Mouse (Mus musculus) layer of hippocampus, adult 6 months (tissue): ENCODE data around the gene Pa2g4. TPM values are rescaled to one million over a fixed set of nuclear protein-coding genes. Genes with fewer than 3 reads are reported as not detected.

ENCODE experiments used
- long read RNA-seq, 2 experiments: library from polyadenylated mRNA; unstranded; transcript quantifications; one replicate each; pipeline ENCODE4 v2.0.0; 2019 to 2020
- microRNA-seq: library from miRNA; unstranded; fragments of <30 nt; microRNA quantifications from one replicate; pipeline ENCODE4 v1.2.0, GENCODE M21; 2020
- polyA plus RNA-seq: library from polyadenylated mRNA; unstranded; fragments of <200 nt; fragmentation: Nextera tagmentation; gene quantifications from 2 replicates; pipeline ENCODE4 v1.2.3, GENCODE M21; 2021

The Pa2g4 gene
- 50.7 TPM in 2 replicates for polyA plus RNA-seq
- long read RNA-seq, experiment 1, transcript Pa2g4-201 (12 exons, 2,432 nt), result major isoform, 28 of 128 reads
- long read RNA-seq, experiment 1, partial matches to known transcripts, result 94 of 128 reads
- long read RNA-seq, experiment 1, other reads (novel, unspliced or antisense), result 4 of 128 reads
- long read RNA-seq, experiment 2, transcript Pa2g4-201 (12 exons, 2,432 nt), result major isoform, 244 of 299 reads
- long read RNA-seq, experiment 2, partial matches to known transcripts, result 44 of 299 reads
- long read RNA-seq, experiment 2, other reads (novel, unspliced or antisense), result 11 of 299 reads

DNA sequence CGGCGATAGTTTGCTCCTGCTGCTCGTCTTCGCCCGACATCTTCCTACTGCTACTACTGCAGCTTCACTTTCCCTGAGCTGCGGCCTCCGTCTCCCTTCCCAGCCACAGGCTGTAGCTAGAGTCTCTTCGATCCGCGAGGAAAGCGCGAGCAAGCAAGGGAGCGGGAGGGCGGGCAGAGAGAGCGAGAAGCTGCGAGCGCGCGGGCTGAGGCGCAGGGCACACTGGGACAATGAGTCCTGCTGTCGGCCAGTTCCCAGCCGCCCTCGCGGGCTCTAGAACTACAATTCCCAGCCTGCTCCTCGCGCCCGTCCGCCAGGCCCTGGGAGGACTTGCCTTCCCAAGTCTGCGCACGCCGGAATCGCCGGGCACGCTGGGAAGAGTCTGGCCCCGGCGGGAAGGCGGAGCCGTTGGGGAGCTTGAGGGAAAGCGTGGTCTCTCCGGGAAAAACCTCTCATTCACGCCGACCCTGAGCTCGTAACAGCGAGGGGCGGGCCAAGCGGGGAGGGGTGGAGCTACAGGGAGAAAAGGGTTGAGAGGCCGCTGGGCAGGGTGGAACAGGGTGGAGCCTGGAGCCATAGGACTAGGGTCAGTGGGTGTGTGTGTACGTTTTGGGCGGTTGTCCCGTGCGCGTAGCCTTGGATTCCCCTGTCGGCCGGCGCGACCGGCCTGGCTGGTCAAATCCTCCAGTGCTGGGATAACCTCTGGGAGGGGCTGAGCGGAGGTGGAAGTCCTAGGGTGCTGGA lies at the start of gene Pa2g4:
Pa2g4 (minus strand) TSS at position 200 of the 744 bp plus-strand sequence.

DNA sequence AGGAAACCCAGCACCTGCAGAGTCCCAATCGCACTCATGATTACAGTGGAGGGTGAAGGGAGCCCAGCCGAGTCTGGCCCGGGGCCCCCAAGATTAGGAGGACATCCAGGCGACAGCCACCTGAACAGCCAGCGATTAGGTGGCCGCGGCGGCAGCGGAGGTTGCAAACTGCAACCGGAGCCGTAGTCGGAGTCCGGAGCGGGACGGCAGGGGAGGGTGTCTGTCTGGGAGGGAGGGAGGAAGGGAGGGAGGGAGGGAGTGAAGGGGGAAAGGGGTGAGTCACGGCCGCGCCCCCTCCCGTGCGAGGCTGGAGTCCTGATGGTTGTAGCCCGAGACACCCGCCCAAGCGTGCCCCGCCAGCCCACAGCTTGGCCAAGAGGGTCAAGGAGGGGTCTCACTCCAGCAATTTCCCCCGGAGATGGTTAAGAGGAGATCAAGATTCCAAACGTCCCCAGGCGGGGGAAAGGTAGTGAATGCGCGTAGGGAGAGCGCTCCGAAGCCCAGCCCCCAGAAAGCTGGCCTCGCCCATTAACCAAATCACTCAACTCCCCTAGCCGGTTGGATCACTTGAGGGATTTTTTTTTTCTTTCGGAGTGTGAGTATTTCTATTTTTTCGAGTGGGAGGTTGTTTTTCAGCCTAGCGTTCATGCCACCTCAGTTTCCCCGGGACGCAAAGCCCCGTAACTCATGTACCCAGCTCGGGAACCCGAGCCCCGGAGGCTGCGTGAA lies 23.8 kb upstream of the Pa2g4 start, which contains the start of gene Erbb3:
Erbb3 (minus strand) TSS at position 189 of the 729 bp plus-strand sequence.

DNA sequence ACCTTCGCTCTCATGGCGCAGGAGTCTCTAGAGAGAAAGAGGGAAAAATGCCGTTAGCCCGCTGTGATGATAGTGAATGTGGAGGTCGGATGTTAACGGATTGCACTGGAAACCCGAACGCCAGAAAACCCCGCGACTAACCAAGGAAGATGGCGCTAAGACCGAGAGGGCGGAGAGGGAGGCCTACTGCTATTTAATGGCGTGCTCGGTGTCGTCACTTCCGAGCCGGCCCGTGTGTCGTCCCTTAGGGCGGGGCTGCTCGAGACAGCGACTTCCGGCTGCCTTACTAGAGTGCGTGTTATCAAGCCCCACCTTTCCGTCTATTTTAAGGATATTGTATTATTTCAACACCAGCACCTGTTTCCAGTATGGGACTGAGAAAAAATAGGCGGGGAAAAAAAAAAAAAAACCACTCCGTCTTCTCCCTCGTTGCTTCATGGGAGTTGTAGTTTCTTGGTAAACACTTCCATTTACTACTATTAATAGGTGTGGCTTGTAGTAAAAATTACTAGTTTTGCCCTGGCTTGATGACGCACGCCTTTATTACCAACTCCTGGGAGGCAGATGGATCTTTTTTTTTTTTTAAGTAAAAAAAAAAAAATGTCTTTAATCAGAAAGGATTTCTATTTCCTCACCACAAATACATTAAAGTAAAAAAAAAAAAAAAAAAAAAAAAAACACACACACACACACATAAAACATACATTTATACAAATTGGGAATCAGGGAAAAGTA lies 16.7 kb downstream of the Pa2g4 start, which contains the start of gene Rpl41:
Rpl41 (minus strand) TSS at position 359 of the 735 bp plus-strand sequence.

DNA sequence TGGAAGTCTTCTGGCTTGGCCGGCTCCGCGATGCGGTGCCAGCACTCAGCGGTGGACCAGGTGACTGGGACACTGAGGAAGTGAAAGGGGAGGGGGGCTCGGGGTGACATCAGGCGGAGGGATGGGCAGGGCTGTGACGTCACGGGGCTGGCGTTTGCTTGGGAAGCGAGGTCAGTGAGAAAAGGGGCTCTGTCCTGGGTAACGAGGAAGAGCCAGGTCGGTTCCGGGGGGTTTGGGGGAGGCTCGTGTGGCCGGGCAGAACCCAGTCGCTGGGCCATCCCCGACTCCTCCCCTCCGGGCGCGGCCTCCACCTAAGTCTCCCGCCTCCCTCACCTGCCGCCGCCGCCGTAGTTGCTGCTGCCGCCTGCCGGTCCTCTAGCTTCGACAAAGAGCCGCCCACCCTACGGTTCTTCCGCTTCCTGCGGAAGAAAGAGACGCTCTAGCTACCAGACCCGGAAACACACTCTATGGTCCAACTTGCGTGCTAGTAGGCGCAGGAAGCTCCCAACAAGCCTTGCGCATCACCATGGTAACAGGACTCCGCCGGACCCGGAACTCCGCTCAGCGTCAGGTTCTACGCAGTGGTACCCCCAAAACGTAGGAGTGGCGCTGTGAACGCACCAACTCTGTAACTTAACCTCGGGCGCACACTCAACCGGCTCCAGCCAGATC lies 18.3 kb downstream of the Pa2g4 start, which contains the start of gene Zc3h10:
Zc3h10 (minus strand) TSS at position 414 of the 672 bp plus-strand sequence.

DNA sequence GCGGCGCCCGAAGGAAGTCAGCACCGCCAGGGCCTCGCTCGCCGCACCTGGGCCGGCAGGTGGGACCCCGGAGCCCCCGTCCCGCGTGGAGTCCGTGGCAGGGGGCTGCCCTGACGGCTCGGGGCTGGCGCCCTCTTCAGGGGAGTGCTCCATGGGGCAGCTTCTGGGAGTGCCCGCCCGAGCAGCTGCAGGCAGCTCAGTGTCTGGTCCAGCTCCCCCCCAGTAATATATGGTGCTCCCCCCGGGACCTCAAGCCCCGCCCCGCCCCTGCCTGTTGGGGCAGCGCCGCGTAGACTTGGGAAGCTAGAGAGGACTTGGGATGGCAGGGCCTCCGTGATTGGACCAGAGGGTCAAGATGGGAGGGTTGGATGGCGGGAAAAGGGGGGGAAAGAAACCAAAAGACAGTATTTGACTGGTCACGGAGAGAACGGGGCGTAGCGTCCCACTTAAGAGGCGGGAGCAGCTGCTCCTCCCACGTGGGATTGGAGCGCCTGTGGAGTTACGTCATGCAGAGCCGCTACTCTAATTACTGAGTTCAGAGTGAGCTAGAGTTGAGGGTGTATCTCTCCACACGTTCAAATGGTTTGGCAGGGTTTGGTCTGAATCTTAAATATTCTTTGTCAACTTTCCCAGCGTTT lies 40.0 kb downstream of the Pa2g4 start, which contains the start of gene Esyt1:
Esyt1 (minus strand) TSS at position 201 of the 638 bp plus-strand sequence.

Small RNAs within 50 kb of the gene (microRNA-seq; reads per million reads assigned to microRNA genes)
- not detected for gene Gm47275
- gene Mir6916, result 0.64 reads per million
- not detected for gene Mir6917

Other genes with a start within 250 kb of the Pa2g4 start
- 155 and 167 TPM in 2 replicates for gene Cnpy2, start 243.5 kb downstream of the Pa2g4 start, polyA plus RNA-seq
- 210 and 229 TPM in 2 replicates for gene Cs, start 228.3 kb downstream of the Pa2g4 start, polyA plus RNA-seq
- gene Coq10a, start 197.0 kb downstream of the Pa2g4 start, polyA plus RNA-seq, result 16.1 and 16.7 TPM in 2 replicates
- gene Ankrd52, start 188.9 kb downstream of the Pa2g4 start, polyA plus RNA-seq, result 8.8 and 12.6 TPM in 2 replicates
- gene Slc39a5, start 164.8 kb downstream of the Pa2g4 start, polyA plus RNA-seq, result 0.06 and 0.18 TPM in 2 replicates
- gene Nabp2, start 154.5 kb downstream of the Pa2g4 start, polyA plus RNA-seq, result 107 and 127 TPM in 2 replicates
- 66.3 and 69.8 TPM in 2 replicates for gene Rnf41, start 154.3 kb downstream of the Pa2g4 start, polyA plus RNA-seq
- gene Smarcc2, start 106.7 kb downstream of the Pa2g4 start, polyA plus RNA-seq, result 80.0 and 92.3 TPM in 2 replicates
- gene Myl6, start 71.8 kb downstream of the Pa2g4 start, polyA plus RNA-seq, result 843 and 993 TPM in 2 replicates
- 2.1 and 3.8 TPM in 2 replicates for gene Myl6b, start 67.3 kb downstream of the Pa2g4 start, polyA plus RNA-seq
- 2.3 and 2.6 TPM in 2 replicates for gene Esyt1, start 40.1 kb downstream of the Pa2g4 start, polyA plus RNA-seq
- 5.6 and 5.8 TPM in 2 replicates for gene Zc3h10, start 18.2 kb downstream of the Pa2g4 start, polyA plus RNA-seq
- 6,437 and 7,138 TPM in 2 replicates for gene Rpl41, start 16.7 kb downstream of the Pa2g4 start, polyA plus RNA-seq
- gene Erbb3, start 23.7 kb upstream of the Pa2g4 start, polyA plus RNA-seq, result 1.3 and 1.5 TPM in 2 replicates
- gene Rps26, start 60.8 kb upstream of the Pa2g4 start, polyA plus RNA-seq, result 1,260 and 1,337 TPM in 2 replicates
- 3.5 and 4.4 TPM in 2 replicates for gene Ikzf4, start 80.0 kb upstream of the Pa2g4 start, polyA plus RNA-seq
- gene Suox, start 108.1 kb upstream of the Pa2g4 start, polyA plus RNA-seq, result 9.6 and 10.0 TPM in 2 replicates
- gene Rab5b, start 130.3 kb upstream of the Pa2g4 start, polyA plus RNA-seq, result 50.2 and 54.3 TPM in 2 replicates
- gene Pmel, start 138.2 kb upstream of the Pa2g4 start, polyA plus RNA-seq, result 0.64 and 0.75 TPM in 2 replicates
- gene Cdk2, start 139.0 kb upstream of the Pa2g4 start, polyA plus RNA-seq, result 1.2 and 1.5 TPM in 2 replicates
- 5.3 TPM in 2 replicates for gene Dgka, start 178.9 kb upstream of the Pa2g4 start, polyA plus RNA-seq
- gene Pym1, start 181.9 kb upstream of the Pa2g4 start, polyA plus RNA-seq, result 6.5 and 6.7 TPM in 2 replicates
- 0.11 and 0.31 TPM in 2 replicates for gene Mmp19, start 224.9 kb upstream of the Pa2g4 start, polyA plus RNA-seq
- 14.7 and 15.1 TPM in 2 replicates for gene Dnajc14, start 238.1 kb upstream of the Pa2g4 start, polyA plus RNA-seq
- gene Tmem198b, start 238.4 kb upstream of the Pa2g4 start, polyA plus RNA-seq, result 4.6 and 4.7 TPM in 2 replicates